Mouse (Mus musculus) liver, embryonic 11.5 days (tissue): ENCODE data around the gene Atp6v1b1. TPM values are rescaled to one million over a fixed set of nuclear protein-coding genes. Genes with fewer than 3 reads are reported as not detected.
"Not testable (repeated sequence)": the region's sequence is repeated elsewhere in the genome, so short reads cannot be mapped to it uniquely, and the experiment has no call there.

ENCODE experiments used
- ATAC-seq: fragments of 200-750 bp; cut with Nextera tagmentation; replicated peaks from 2 replicates; pipeline ENCODE4 v1.8.0; 2017; ENCODE audit warnings: moderate number of reproducible peaks, mild to moderate bottlenecking, moderate TSS enrichment, moderate library complexity; ENCODE audit not compliant: low FRiP score
- DNase-seq: peaks from one replicate; pipeline ENCODE4 v3.0.0-alpha.2; 2017; ENCODE audit warnings: low spot score
- H3K27ac ChIP-seq: fragments of 300-500 bp; sonication (generic); 2 replicates; pipeline ENCODE4 v1.5.1; 2014; ENCODE audit warnings: mild to moderate bottlenecking, low read depth, low read length, control low read depth
- H3K27me3 ChIP-seq: fragments of 300-500 bp; sonication (generic); replicated peaks from 2 replicates; pipeline ENCODE4 v1.6.1; 2014; ENCODE audit warnings: low read length, mixed read lengths; ENCODE audit not compliant: control insufficient read depth, insufficient read depth
- H3K36me3 ChIP-seq: fragments of 300-500 bp; sonication (generic); 2 replicates; pipeline ENCODE4 v1.6.1; 2014; ENCODE audit warnings: mild to moderate bottlenecking, low read length, moderate library complexity, mixed read lengths; ENCODE audit not compliant: control insufficient read depth, insufficient read depth
- H3K4me1 ChIP-seq: fragments of 300-500 bp; sonication (generic); replicated peaks from 2 replicates; pipeline ENCODE4 v1.6.1; 2014; ENCODE audit warnings: low read length, mixed read lengths; ENCODE audit not compliant: control insufficient read depth, insufficient read depth
- H3K4me2 ChIP-seq: fragments of 300-500 bp; sonication (generic); 2 replicates; pipeline ENCODE4 v1.6.1; 2014; ENCODE audit warnings: mild to moderate bottlenecking, control low read depth, moderate library complexity
- H3K4me3 ChIP-seq: fragments of 300-500 bp; sonication (generic); 2 replicates; pipeline ENCODE4 v1.5.1; 2014; ENCODE audit warnings: low read depth, low read length, control low read depth
- H3K9ac ChIP-seq: fragments of 300-500 bp; sonication (generic); 2 replicates; pipeline ENCODE4 v1.6.1; 2014; ENCODE audit warnings: low read depth, low read length, control low read depth
- H3K9me3 ChIP-seq: fragments of 300-500 bp; sonication (generic); 2 replicates; pipeline ENCODE4 v1.6.1; 2016; ENCODE audit warnings: low read length, inconsistent platforms, mixed read lengths; ENCODE audit not compliant: control insufficient read depth
- WGBS: fragments of 180-500 bp; shearing (Covaris S2); extraction: QIAGEN DNeasy Blood & Tissue Kit; methylation state at CpG from one replicate; pipeline ENCODE4 v1.1.7; 2014; 5-methylcytosine and 5-hydroxymethylcytosine counted together
- polyA plus RNA-seq: library from polyadenylated mRNA; unstranded; fragments of >200 nt; fragmentation: Nextera tagmentation; extraction: Ambion mirVana; gene quantifications from 2 replicates; pipeline ENCODE4 v1.2.1, GENCODE M21; 2014

The Atp6v1b1 gene
- polyA plus RNA-seq, 1 experiment from 2014 or later, result not detected

DNA sequence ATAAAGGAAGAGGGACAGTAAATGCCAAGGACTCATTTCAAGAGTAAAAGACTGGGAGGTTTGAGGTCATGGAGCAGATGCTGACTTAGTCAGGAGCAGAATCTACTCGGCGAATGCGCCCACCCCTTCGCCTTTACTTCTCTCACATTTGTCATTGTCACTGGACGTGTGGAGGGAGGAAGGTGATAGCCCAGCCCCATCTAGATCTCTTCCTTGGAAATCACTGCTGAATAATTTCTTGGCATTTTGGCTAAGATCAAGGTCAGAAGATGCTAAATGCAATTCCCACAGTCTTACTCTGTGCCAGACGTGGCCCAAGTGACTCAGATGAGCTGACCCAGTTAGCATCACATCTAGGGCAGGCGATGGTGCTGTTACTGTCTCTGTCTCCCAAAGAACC is 35.5 kb downstream of the Atp6v1b1 start:
- Histone ChIP-seq H3K4me1 (peaks cover 12% of the 10 kb centered on the region), H3K27me3 (no peaks in the 10 kb centered on the region), H3K9me3 (no peaks in the 10 kb centered on the region), H3K36me3 (peaks cover 5% of the 10 kb centered on the region), H3K4me3 (no peak overlapping the region), H3K27ac (no peak overlapping the region), H3K9ac (no peak overlapping the region), H3K4me2 (no peak overlapping the region)
- ATAC-seq (no peak), DNase-seq (no peak)
- WGBS, result 72% methylated on average over 7 of the region's 7 CpGs

- Histone ChIP-seq H3K4me2 (no peak overlapping the region), H3K27ac (no peak overlapping the region), H3K9me3 (no peaks in the 10 kb centered on the region), H3K36me3 (no peaks in the 10 kb centered on the region), H3K4me1 (peaks cover 8% of the 10 kb centered on the region), H3K9ac (no peak overlapping the region), H3K4me3 (no peak overlapping the region), H3K27me3 (no peaks in the 10 kb centered on the region)
- ATAC-seq, result no peak
- 4% methylated on average over 5 of the region's 5 CpGs for WGBS
- DNase-seq, result no peak
These were observed 36.2 kb downstream of the Atp6v1b1 start for GRCm38 (mm10) chr6:83779026-83779425.

DNA sequence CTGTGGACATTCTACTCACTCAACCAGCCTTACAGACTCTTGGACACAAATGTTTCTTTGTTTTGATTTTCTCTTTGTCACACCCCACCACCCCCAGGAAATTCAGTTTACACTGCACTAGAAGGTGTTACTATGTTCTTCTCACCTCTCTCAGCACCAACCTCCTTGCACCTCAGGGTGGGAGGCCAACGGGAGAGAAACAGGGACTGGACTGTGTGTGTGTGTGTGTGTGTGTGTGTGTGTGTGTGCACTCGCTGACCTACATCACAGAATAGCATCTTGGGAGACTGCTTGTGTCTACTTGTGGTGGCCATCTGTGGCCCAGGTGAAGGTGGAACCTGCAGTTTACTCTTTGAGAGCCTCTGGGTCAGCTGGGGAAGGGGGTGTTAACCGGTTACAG is 43.6 kb downstream of the Atp6v1b1 start:
- no peak for DNase-seq

GRCm38 (mm10) chr6:83788554-83788953 is 45.8 kb downstream of the Atp6v1b1 start:
- Histone ChIP-seq H3K9me3 (no peaks in the 10 kb centered on the region), H3K4me2 (no peak overlapping the region), H3K36me3 (no peaks in the 10 kb centered on the region), H3K9ac (no peak overlapping the region), H3K4me3 (no peak overlapping the region), H3K27me3 (no peaks in the 10 kb centered on the region), H3K27ac (no peak overlapping the region), H3K4me1 (no peaks in the 10 kb centered on the region; the same call in 1 of the 2 replicates)
- no peak for ATAC-seq
- no peak for DNase-seq
- 72% methylated on average over 7 of the region's 7 CpGs for WGBS

More for the DNA sequence above, 43.6 kb downstream of the Atp6v1b1 start:
- Histone ChIP-seq H3K4me3 (no peak overlapping the region), H3K9me3 (no peaks in the 10 kb centered on the region), H3K27ac (no peak overlapping the region), H3K4me2 (no peak overlapping the region), H3K4me1 (no peaks in the 10 kb centered on the region), H3K36me3 (no peaks in the 10 kb centered on the region), H3K9ac (no peak overlapping the region), H3K27me3 (no peaks in the 10 kb centered on the region)
- 74% methylated on average over 3 of the region's 3 CpGs for WGBS
- no peak for ATAC-seq

DNA sequence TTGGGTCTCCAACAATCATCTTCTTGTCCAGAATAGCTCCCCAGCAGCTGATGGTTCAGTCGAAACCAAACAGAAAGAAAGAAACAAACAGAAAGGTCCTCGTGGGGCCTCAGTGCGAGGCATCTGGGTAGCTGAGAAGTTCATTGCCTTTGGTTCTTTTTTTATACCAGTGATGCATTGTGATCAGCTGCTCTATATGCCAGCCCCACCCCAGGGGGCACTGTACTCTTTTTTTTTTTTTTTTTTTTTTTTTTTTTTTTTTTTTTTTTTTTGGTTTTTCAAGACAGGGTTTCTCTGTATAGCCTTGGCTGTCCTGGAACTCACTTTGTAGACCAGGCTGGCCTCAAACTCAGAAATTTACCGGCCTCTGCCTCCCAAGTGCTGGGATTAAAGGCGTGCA is 47.7 kb downstream of the Atp6v1b1 start:
- not testable (repeated sequence) for H3K4me3 ChIP-seq, H3K9me3 ChIP-seq, H3K4me1 ChIP-seq, H3K4me2 ChIP-seq, H3K27me3 ChIP-seq, H3K9ac ChIP-seq, H3K36me3 ChIP-seq, DNase-seq, H3K27ac ChIP-seq, ATAC-seq
- 84% methylated on average over 5 of the region's 5 CpGs for WGBS

DNA sequence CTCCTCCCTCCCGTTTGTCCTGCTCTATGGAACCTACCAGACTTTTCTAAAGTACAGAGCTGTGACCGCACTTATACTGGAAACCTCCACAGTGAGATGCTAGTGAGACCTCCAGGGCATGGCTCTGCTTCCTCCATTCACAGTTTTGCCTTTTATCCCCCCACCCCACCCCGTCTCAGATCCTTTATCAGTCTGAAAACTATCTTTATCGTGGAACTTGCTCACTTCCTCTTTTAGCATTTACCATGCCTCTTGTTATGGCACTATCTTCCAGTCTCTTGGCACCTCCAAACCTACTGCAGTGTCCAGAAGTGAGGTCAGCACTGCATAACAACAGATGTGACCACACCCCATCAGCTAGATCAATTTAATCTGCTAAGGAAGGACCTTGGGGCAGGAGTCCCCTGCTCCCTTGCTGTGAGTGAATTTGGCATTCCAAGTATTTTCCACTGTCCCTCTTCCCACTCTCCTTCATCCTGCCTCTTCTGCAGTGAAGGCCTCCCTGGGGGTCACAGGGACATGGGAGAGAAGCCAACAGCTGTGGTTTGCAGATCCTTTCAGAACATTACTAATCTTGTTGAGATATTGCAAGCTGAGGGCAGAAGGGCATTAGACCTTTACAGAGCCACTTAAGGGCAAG is 48.6 kb downstream of the Atp6v1b1 start:
- ATAC-seq, result no peak
- no peaks in the 10 kb centered on the region for H3K9me3 ChIP-seq
- no peak overlapping the region for H3K4me3 ChIP-seq
- DNase-seq, result no peak
- no peak overlapping the region for H3K9ac ChIP-seq
- H3K36me3 ChIP-seq, result no peaks in the 10 kb centered on the region
- H3K27ac ChIP-seq, result no peak overlapping the region
- no peak overlapping the region for H3K4me2 ChIP-seq
- H3K4me1 ChIP-seq, result peaks cover 10% of the 10 kb centered on the region
- WGBS, result 41% methylated on average over 4 of the region's 4 CpGs
- no peaks in the 10 kb centered on the region for H3K27me3 ChIP-seq

GRCm38 (mm10) chr6:83794760-83795296 is 52.0 kb downstream of the Atp6v1b1 start, which contains the start of gene Nagk:
Gene Nagk (plus strand): TSS chr6:83794982.
- WGBS, result under 1% methylated on average over 43 of the region's 43 CpGs
- H3K9me3 ChIP-seq, result no peaks in the 10 kb centered on the region

GRCm38 (mm10) chr6:83795492-83795900 is 52.7 kb downstream of the Atp6v1b1 start:
- Histone ChIP-seq H3K4me2 (peak overlapping the region; percentile 92), H3K4me3 (peak overlapping the region; percentile 70), H3K4me1 (peaks cover 10% of the 10 kb centered on the region), H3K36me3 (no peaks in the 10 kb centered on the region), H3K9ac (peak overlapping the region; percentile 81), H3K9me3 (no peaks in the 10 kb centered on the region), H3K27me3 (no peaks in the 10 kb centered on the region; the same call in 1 of the 2 replicates), H3K27ac (peak overlapping the region; percentile 95)
- 5% methylated on average over 13 of the region's 13 CpGs for WGBS
- peak; percentile 19 for ATAC-seq
- no peak for DNase-seq

More at GRCm38 (mm10) chr6:83794760-83795296, 52.0 kb downstream of the Atp6v1b1 start, which contains the start of gene Nagk:
- Histone ChIP-seq H3K4me2 (peak within 1 kb of the TSS; percentile 92), H3K36me3 (no peaks in the 10 kb centered on the region), H3K4me3 (peak within 1 kb of the TSS; percentile 70), H3K27ac (peak within 1 kb of the TSS; percentile 95), H3K4me1 (peaks cover 10% of the 10 kb centered on the region), H3K27me3 (no peaks in the 10 kb centered on the region; the same call in 1 of the 2 replicates), H3K9ac (peak within 1 kb of the TSS; percentile 81)
- peak; percentile 93 for ATAC-seq
- DNase-seq, result peak; percentile 90

DNA sequence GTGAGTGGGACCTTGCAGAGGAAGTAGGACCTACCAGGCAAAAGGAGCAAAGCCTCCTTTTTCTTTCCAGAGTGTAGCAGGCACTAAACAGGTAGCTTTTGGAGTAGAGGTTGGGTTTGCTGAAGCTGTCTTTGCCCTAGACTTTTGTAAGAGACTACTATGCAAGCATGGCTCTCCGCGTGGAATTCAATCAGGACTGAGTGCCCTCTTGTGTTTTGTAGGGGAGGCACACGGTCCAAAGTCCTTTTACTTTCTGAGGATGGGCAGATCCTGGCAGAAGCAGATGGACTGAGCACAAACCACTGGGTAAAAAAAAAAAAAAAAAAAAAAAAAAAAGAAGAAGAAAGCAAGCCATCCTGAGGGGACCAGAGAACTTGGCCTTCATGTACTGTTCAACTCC is 53.9 kb downstream of the Atp6v1b1 start:
- Histone ChIP-seq H3K4me1 (peaks cover 10% of the 10 kb centered on the region), H3K9ac (no peak overlapping the region), H3K4me3 (no peak overlapping the region), H3K36me3 (peaks cover 4% of the 10 kb centered on the region; the same call in 1 of the 2 replicates), H3K27ac (no peak overlapping the region), H3K27me3 (no peaks in the 10 kb centered on the region; the same call in 1 of the 2 replicates), H3K4me2 (no peak overlapping the region), H3K9me3 (no peaks in the 10 kb centered on the region)
- DNase-seq (no peak), ATAC-seq (no peak)
- 55% methylated on average over 3 of the region's 3 CpGs for WGBS
